Mouse (Mus musculus) ES-E14 (cell line): Measurements from ENCODE around the gene Igflr1.

ENCODE experiments used
- HCFC1 ChIP-seq: IDR thresholded peaks from 2 replicates; pipeline ENCODE4 v1.6.1; 2012; ENCODE audit warnings: low read length, inconsistent platforms, borderline replicate concordance; ENCODE audit not compliant: insufficient read depth
- MAFK ChIP-seq: IDR thresholded peaks from 2 replicates; pipeline ENCODE4 v1.6.1; 2014; ENCODE audit warnings: mild to moderate bottlenecking, low read depth, low read length, inconsistent platforms; ENCODE audit not compliant: insufficient read depth
- ZC3H11A ChIP-seq: IDR thresholded peaks from 2 replicates; pipeline ENCODE4 v1.6.1; 2012; ENCODE audit warnings: low read depth, mild to moderate bottlenecking, inconsistent platforms, low read length, borderline replicate concordance

GRCm38 (mm10) chr7:30610043-30610442 lies 44.8 kb downstream of the Igflr1 start:
- TF ChIP-seq HCFC1 (no peak), MAFK (no peak), ZC3H11A (no peak)
